Mouse (Mus musculus) liver, embryonic 13.5 days (tissue): ENCODE data around the gene Slc17a8. TPM values are rescaled to one million over a fixed set of nuclear protein-coding genes. Genes with fewer than 3 reads are reported as not detected.
"Not testable (repeated sequence)": the region's sequence is repeated elsewhere in the genome, so short reads cannot be mapped to it uniquely, and the experiment has no call there.

Source experiments
- ATAC-seq: fragments of 200-750 bp; cut with Nextera tagmentation; 2 replicates; pipeline ENCODE4 v1.8.0; 2017; ENCODE audit warnings: low read depth, mild to moderate bottlenecking, moderate number of reproducible peaks, moderate library complexity
- DNase-seq: peaks from one replicate; pipeline ENCODE4 v3.0.0; 2022
- H3K27ac ChIP-seq: fragments of 300-500 bp; sonication (generic); 2 replicates; pipeline ENCODE4 v1.5.1; 2015; ENCODE audit warnings: moderate library complexity, mild to moderate bottlenecking, inconsistent platforms
- H3K27me3 ChIP-seq: fragments of 300-500 bp; sonication (generic); 2 replicates; pipeline ENCODE4 v1.6.1; 2015; ENCODE audit warnings: mild to moderate bottlenecking, inconsistent platforms
- H3K36me3 ChIP-seq: fragments of 300-500 bp; sonication (generic); 2 replicates; pipeline ENCODE4 v1.6.1; 2015; ENCODE audit warnings: mild to moderate bottlenecking, inconsistent platforms
- H3K4me1 ChIP-seq: fragments of 300-500 bp; sonication (generic); replicated peaks from 2 replicates; pipeline ENCODE4 v1.6.1; 2015; ENCODE audit warnings: inconsistent platforms
- H3K4me2 ChIP-seq: fragments of 300-500 bp; sonication (generic); 2 replicates; pipeline ENCODE4 v1.6.1; 2015; ENCODE audit warnings: inconsistent platforms, mild to moderate bottlenecking, moderate library complexity
- H3K4me3 ChIP-seq: fragments of 300-500 bp; sonication (generic); replicated peaks from 2 replicates; pipeline ENCODE4 v1.5.1; 2015; ENCODE audit warnings: mild to moderate bottlenecking, inconsistent platforms
- H3K9ac ChIP-seq: fragments of 300-500 bp; sonication (generic); 2 replicates; pipeline ENCODE4 v1.6.1; 2015; ENCODE audit warnings: mild to moderate bottlenecking, inconsistent platforms
- H3K9me3 ChIP-seq: fragments of 300-500 bp; sonication (generic); replicated peaks from 2 replicates; pipeline ENCODE4 v1.6.1; 2016; ENCODE audit warnings: inconsistent platforms
- WGBS: fragments of 180-500 bp; shearing (Covaris S2); methylation state at CpG from one replicate; pipeline ENCODE4 v1.1.7; 2015; ENCODE audit not compliant: insufficient replicate concordance; 5-methylcytosine and 5-hydroxymethylcytosine counted together
- polyA plus RNA-seq: library from polyadenylated mRNA; unstranded; fragments of >200 nt; fragmentation: Nextera tagmentation; extraction: Ambion mirVana; gene quantifications from 2 replicates; pipeline ENCODE4 v1.2.1, GENCODE M21; 2015

Slc17a8 gene
- 0.03 TPM in 1 of 2 replicates, not detected in the other for polyA plus RNA-seq

DNA sequence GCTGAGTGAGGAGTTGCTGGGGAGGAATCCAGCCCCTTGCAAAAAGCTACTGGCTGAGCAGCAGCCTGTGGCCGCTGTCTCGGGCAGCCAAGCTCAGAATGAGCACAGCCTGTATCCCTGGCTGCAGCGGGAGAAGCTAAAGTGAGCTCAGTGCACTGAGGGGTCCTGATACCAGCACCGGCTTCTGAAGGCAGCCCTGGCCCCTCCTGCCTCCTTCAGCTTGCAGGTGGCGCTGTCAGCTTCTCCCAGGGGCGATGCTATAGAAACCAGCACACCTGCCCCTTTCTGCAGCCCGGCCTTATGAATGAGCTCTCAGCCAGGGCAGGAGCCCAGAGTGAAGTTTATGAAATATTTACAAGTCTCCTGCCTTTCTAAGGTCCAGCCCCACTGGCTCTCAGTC lies at the start of gene Slc17a8:
TSS of gene Slc17a8 (minus strand) at position 125 of the 400 bp plus-strand sequence.
- Histone ChIP-seq H3K4me1 (no peaks in the 10 kb centered on the region), H3K4me2 (no peak within 1 kb of the TSS), H3K9me3 (no peaks in the 10 kb centered on the region), H3K9ac (no peak within 1 kb of the TSS), H3K27ac (no peak within 1 kb of the TSS), H3K36me3 (no peaks in the 10 kb centered on the region), H3K4me3 (no peak within 1 kb of the TSS), H3K27me3 (no peaks in the 10 kb centered on the region)
- no peak for ATAC-seq
- DNase-seq: no peak
- WGBS: 61% methylated on average over 7 of the region's 7 CpGs

DNA sequence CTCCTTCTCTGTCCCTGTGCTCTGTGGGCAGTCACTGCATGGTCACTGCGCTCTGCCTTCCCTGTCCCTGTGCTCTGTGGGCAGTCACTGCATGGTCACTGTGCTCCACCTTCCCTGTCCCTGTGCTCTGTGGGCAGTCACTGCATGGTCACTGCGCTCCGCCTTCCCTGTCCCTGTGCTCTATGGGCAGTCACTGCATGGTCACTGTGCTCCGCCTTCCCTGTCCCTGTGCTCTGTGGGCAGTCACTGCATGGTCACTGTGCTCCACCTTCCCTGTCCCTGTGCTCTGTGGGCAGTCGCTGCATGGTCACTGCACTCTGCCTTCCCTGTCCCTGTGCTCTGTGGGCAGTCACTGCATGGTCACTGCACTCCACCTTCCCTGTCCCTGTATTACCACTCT lies 49.3 kb upstream of the Slc17a8 start:
- not testable (repeated sequence) for H3K4me2 ChIP-seq, H3K9ac ChIP-seq, ATAC-seq, H3K4me3 ChIP-seq, H3K36me3 ChIP-seq, H3K9me3 ChIP-seq, H3K4me1 ChIP-seq, H3K27me3 ChIP-seq, H3K27ac ChIP-seq, DNase-seq
- WGBS: 89% methylated on average over 5 of the region's 5 CpGs

DNA sequence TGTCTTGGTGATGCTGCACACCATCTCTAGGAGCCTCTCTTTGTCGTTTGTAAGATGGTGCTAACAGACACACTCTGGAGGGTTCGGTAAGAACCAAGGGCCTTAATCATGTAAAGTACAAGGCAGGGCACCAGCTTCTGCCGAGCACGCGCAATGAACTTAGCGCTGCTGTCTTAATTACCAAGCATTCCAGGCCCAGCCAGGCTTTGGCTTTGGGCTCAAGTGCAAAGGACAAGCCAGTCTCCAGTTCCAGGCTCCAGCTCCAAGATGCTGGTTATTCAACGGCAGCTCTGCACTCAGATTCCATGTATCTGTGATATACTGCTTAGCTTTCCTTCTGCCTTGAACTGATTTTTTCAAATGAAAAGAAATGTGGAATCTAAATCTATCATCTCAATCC lies 46.5 kb upstream of the Slc17a8 start:
- Histone ChIP-seq H3K27ac (no peak overlapping the region), H3K9ac (no peak overlapping the region), H3K27me3 (no peaks in the 10 kb centered on the region), H3K4me1 (no peaks in the 10 kb centered on the region), H3K4me2 (no peak overlapping the region), H3K9me3 (no peaks in the 10 kb centered on the region), H3K36me3 (peaks cover 17% of the 10 kb centered on the region; the same call in 1 of the 2 replicates), H3K4me3 (no peak overlapping the region)
- 84% methylated on average over 7 of the region's 7 CpGs for WGBS
- DNase-seq (no peak), ATAC-seq (no peak)

DNA sequence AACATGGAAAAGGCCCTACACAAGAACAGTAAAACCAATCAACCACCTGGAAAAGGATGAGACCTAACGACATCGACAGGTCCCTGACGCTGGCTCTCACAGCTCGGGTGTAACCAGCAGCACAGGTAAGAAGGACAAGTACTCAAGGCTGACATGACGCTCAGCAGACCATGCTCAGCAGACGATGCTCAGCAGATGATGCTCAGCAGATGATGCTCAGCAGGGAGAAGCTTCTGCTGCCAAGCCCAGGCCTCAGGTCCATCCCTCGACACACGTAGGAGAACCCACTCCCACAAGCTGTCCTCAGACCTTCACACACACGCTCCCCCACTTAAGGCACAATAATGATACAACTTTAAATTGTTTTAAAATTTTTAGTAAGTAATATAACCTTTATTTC lies 44.6 kb upstream of the Slc17a8 start:
- Histone ChIP-seq H3K9me3 (no peaks in the 10 kb centered on the region), H3K27ac (no peak overlapping the region), H3K4me2 (no peak overlapping the region), H3K27me3 (no peaks in the 10 kb centered on the region), H3K4me1 (no peaks in the 10 kb centered on the region), H3K9ac (no peak overlapping the region), H3K4me3 (no peak overlapping the region), H3K36me3 (peaks cover 28% of the 10 kb centered on the region)
- WGBS: 88% methylated on average over 9 of the region's 9 CpGs
- no peak for ATAC-seq
- DNase-seq: no peak

DNA sequence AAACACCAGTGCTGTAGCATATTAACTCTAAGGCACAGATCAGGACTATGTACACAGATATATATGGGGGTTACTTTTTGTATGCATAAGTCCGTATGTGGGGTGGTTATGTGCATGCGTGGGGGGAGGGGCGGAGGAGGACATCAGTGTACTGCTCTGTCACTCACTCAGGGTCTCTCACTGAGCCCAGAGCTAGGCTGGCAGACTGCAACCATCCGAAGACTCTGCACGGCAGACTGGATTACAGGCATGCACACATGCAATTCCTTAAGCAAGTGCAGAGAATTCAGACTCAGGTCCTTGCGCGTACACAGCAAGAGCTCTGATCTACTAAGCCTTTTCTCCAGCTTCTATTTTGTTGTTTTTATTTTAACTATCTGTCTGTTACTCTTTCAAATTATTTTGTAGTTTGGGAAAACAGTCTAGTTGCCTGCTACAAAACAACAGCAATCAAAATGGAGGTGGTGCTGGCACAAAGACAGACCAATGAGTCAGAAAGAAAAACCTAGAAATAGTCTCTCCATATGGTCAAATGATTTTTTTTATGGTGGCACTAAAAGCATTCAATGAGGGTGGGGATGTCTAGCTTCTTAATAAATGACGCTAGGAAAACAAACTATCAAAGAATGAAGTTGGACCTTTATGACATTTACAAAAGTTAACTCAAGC lies 44.1 kb upstream of the Slc17a8 start:
- Histone ChIP-seq H3K27ac (no peak overlapping the region), H3K4me1 (no peaks in the 10 kb centered on the region), H3K9ac (no peak overlapping the region), H3K27me3 (no peaks in the 10 kb centered on the region), H3K9me3 (no peaks in the 10 kb centered on the region), H3K4me2 (no peak overlapping the region), H3K4me3 (no peak overlapping the region), H3K36me3 (peaks cover 32% of the 10 kb centered on the region)
- no peak for DNase-seq
- 86% methylated on average over 8 of the region's 8 CpGs for WGBS
- ATAC-seq: no peak

DNA sequence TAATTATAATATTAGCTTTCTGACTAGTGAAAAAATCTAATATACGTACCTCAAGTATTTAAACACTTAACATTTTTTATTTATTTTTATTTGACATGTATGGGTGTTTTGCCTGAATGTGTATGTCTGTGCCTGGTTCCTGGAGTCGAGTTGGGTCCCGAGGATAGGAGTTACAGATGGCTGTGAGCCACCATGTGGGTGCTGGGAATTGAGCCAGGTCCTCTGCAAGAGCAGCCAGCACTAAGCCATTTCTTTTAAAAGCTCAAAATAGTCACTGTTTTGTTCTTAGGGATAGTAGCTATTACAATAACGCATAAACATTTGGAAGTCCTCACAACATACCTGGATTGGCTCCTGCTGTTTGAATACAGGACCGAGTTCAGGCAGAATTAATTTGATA lies 35.3 kb upstream of the Slc17a8 start:
- Histone ChIP-seq H3K9ac (no peak overlapping the region), H3K36me3 (peaks cover 72% of the 10 kb centered on the region), H3K4me1 (no peaks in the 10 kb centered on the region), H3K27me3 (no peaks in the 10 kb centered on the region), H3K27ac (no peak overlapping the region), H3K4me3 (no peak overlapping the region), H3K9me3 (no peaks in the 10 kb centered on the region), H3K4me2 (no peak overlapping the region)
- ATAC-seq (no peak), DNase-seq (no peak)
- WGBS: 81% methylated on average over 5 of the region's 5 CpGs

DNA sequence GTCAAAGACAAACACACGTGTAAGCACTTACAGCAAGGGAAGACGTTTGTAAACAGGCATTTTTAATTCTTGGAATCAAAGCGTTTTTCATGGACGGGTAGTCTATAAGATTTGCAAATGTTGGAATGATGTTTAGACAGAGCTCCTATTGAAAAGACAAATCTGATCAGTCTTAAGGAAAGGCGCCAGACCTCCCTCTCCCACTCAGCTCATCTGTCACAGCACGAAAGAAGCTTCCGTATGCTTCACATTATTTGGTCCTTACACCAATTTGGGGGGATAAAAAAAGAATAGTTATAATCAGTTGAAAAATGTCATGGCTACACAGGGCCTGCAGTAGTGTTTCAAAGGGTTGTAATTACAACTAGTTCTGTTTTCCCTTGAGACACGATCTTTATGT lies 31.9 kb upstream of the Slc17a8 start:
- WGBS: 78% methylated on average over 8 of the region's 8 CpGs
- Histone ChIP-seq H3K4me1 (no peaks in the 10 kb centered on the region), H3K27me3 (no peaks in the 10 kb centered on the region), H3K9me3 (no peaks in the 10 kb centered on the region), H3K4me2 (no peak overlapping the region), H3K36me3 (peaks cover 72% of the 10 kb centered on the region), H3K9ac (no peak overlapping the region), H3K27ac (no peak overlapping the region), H3K4me3 (no peak overlapping the region)
- ATAC-seq: no peak
- no peak for DNase-seq

DNA sequence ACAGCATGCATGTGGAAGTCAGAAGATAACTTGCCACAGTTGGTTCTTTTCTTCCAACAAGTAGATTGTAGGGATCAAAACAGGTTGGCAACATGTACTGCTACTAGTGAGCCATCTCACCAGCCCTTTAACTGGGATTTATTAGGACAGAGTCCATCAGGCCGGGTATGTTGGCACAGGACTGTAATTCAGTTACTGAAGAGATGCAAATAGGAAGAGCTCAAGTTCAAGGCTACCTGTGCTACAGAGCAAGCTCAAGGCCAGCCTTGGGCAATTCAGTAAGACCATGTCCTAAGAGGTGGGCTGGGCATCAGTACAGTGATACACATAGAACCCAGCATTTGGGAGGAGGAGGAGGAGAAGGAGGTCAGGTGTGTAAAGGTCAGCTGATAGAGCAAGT lies 30.6 kb upstream of the Slc17a8 start:
- H3K9me3 ChIP-seq: no peaks in the 10 kb centered on the region
- 80% methylated on average over 1 of the region's 1 CpGs for WGBS
- H3K4me3 ChIP-seq: no peak overlapping the region
- no peaks in the 10 kb centered on the region for H3K4me1 ChIP-seq
- H3K36me3 ChIP-seq: peaks cover 62% of the 10 kb centered on the region
- no peak for ATAC-seq
- no peaks in the 10 kb centered on the region for H3K27me3 ChIP-seq
- H3K4me2 ChIP-seq: no peak overlapping the region
- H3K27ac ChIP-seq: no peak overlapping the region
- H3K9ac ChIP-seq: no peak overlapping the region
- no peak for DNase-seq

DNA sequence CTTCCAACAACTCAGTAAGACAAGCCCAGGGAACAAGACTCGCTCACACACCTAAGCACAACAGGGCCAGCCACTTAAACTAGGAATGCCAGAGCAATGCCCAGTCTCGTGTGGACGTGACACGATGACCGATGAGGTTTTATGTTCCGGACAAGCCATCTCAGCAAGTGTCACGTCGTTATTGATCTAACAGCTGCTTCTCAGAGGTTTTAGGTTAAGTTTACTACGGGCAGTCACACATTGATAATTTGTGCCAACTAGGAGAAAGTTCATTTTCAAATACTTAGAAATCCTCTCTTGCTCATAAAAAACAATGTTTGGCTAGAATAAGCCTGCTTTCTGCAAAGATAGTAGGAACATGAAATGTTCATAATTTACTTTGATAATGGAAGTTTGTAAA lies 25.9 kb upstream of the Slc17a8 start:
- Histone ChIP-seq H3K9me3 (no peaks in the 10 kb centered on the region), H3K27ac (no peak overlapping the region), H3K9ac (no peak overlapping the region), H3K36me3 (peaks cover 59% of the 10 kb centered on the region), H3K4me2 (no peak overlapping the region), H3K4me1 (no peaks in the 10 kb centered on the region), H3K27me3 (no peaks in the 10 kb centered on the region), H3K4me3 (no peak overlapping the region)
- DNase-seq (no peak), ATAC-seq (no peak)
- 82% methylated on average over 9 of the region's 9 CpGs for WGBS

DNA sequence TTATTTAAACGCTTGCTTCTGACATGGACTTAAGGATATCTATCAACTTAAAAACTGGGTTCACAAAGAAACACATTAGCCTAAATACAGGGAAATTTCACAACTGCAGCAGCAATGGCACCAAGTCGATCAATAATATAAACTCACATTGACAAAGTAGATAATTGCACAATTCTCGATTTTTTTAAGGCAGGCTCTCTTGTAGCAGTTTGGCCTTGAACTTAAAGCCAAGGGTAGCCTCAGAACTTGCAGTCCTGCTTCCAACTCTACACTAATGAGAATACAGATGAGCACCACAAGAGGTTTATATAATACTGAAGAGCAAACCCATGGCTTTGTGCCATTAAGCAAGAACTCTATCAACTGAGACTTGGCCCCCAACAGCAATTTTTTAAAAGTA lies 15.9 kb upstream of the Slc17a8 start:
- Histone ChIP-seq H3K9me3 (no peaks in the 10 kb centered on the region), H3K4me1 (peaks cover 8% of the 10 kb centered on the region), H3K9ac (no peak overlapping the region), H3K27me3 (no peaks in the 10 kb centered on the region), H3K4me2 (no peak overlapping the region), H3K36me3 (peaks cover 21% of the 10 kb centered on the region), H3K4me3 (no peak overlapping the region), H3K27ac (no peak overlapping the region)
- 59% methylated on average over 3 of the region's 3 CpGs for WGBS
- DNase-seq (no peak), ATAC-seq (no peak)

DNA sequence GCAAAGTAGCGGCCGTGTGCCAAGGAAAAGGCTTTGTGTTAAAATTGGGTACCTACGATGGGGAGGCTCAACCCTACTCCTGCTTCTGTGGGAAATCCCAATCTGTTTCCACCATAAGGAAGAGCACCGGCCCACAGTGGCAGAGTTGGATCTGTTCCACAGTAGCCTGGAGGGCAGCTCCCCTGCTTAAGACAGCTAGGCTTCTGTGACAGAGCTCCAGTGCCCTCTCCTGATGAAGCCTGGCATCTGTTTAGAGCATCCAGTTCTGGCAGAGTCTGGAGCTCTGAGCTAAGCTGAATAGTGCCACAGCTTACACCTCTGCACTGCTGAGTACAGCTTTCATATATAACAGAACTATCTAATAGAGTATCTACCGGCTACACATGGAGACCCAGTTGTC lies 14.0 kb upstream of the Slc17a8 start:
- Histone ChIP-seq H3K27me3 (no peaks in the 10 kb centered on the region), H3K9ac (no peak overlapping the region), H3K9me3 (no peaks in the 10 kb centered on the region), H3K36me3 (peaks cover 3% of the 10 kb centered on the region), H3K27ac (no peak overlapping the region), H3K4me1 (peaks cover 8% of the 10 kb centered on the region), H3K4me3 (no peak overlapping the region), H3K4me2 (no peak overlapping the region)
- DNase-seq (no peak), ATAC-seq (no peak)
- WGBS: 80% methylated on average over 5 of the region's 5 CpGs

DNA sequence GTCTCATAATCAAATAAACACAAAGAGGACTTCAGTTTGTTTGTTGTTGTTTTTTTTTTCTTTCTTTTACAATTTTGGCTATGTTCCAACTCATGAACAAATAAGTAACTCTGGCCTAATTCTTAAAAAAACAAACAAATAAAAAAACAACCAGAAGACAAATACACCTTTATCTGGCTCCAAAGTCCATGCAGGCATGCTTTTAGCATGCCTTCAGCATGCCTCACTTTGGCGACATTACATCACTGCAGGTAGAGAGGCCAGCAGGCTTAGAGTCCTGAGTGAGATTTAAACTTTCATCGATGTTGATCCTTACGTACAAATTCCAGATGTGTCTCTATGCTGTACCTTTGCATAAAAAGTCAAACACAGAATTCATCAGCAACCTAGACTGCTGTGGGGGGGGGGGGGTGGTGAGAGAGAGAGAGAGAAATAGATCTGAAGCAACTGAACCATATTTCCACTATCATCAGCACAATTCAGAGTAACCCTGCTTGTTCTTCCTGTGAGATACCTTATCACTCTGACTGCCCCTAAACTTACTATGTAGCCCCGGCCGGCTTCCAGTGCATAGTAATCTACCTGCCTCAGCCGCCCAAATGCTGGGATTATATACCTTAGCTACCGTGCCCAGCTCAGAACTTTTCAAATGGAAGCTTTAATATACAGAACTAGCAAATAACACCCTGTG lies 12.8 kb upstream of the Slc17a8 start:
- Histone ChIP-seq H3K9ac (no peak overlapping the region), H3K4me1 (peaks cover 8% of the 10 kb centered on the region), H3K27me3 (no peaks in the 10 kb centered on the region), H3K9me3 (no peaks in the 10 kb centered on the region), H3K27ac (no peak overlapping the region), H3K4me3 (no peak overlapping the region), H3K36me3 (no peaks in the 10 kb centered on the region; the same call in 1 of the 2 replicates), H3K4me2 (no peak overlapping the region)
- 50% methylated on average over 7 of the region's 7 CpGs for WGBS
- ATAC-seq (no peak), DNase-seq (no peak)
